Mouse (Mus musculus): Measurements from ENCODE around the gene Col4a1. TPM values are rescaled to one million over a fixed set of nuclear protein-coding genes. Genes with fewer than 3 reads are reported as not detected.

The Col4a1 gene
- polyA plus RNA-seq, 1 experiment = 111 TPM

DNA sequence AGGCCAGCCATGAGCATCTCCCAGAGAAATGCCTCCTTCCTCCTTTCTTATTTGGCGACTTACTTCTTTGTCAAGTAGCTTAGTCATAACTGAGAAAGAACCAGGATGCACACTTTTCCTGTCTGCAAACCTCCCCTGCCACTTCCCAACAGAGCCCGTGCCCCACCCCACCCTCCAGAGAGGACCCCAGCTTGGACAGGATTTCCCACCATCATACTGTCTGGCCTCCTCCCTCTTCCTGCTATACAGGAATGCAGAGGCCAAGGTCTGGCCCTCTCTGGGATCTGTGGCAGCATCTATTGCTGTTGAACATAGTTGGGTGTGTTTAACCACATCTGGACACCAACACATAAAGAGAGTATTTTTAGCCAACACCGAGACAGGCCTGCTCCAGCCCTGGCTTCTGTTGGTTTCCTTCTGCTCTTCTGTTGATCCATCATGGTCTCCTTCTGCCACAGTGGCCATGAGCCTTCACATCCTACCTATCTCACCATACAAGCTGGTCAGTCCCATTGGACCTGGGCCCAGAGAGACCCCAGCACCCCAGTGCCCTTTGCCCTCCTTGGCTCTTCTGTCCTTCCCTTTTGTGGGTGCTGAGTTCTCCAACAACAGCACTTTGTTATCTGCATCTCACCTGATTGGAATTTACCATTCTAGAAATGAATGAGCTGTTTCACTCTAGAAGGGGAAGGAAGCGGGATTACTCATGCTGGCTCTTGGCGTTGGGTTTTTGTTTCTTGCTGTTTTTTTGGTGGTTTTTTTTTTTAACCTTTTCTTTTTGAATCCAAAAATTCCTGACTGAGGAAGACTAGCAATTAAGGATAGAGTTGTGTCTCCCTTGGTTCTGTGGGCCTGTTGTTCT, 10.3 kb upstream of the Col4a1 start:
- WGBS = 26% methylated on average over 5 of the region's 5 CpGs
- no peak overlapping the region for H3K27ac ChIP-seq (ENCODE audit: insufficient read depth, low read length)
- DNase-seq (ENCODE audit: low read depth in 1 of 2, low spot score in 2 of 2) = no peak

DNA sequence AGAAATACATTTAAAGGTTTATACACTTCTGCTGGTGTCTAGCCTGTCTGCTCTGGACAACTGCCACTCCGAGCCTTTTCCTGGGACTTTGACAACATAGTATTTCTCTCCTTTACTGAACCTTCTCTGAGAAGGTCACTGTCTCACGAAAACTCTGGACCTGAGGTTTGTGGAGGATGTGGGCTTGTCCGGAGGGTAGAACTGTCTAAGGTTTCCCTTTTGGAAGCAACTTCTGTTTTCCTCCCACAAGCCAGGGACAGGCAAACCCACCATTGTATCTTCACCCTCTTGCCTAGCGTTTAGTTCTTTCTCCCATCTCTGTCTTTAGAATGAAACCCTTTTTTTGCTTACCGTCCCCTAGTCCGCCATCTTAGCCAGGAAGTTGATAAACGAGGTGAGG, 9.2 kb upstream of the Col4a1 start:
- 63% methylated on average over 7 of the region's 7 CpGs for WGBS
- Histone ChIP-seq H3K36me3 (ENCODE audit: control insufficient read depth, insufficient read depth, low read length) (no peaks in the 10 kb centered on the region), H3K27ac (ENCODE audit: insufficient read depth, low read length) (no peak overlapping the region), H3K27me3 (ENCODE audit: control insufficient read depth, insufficient read depth, low read length) (no peaks in the 10 kb centered on the region), H3K4me1 (ENCODE audit: control insufficient read depth, insufficient read depth, insufficient read length) (no peaks in the 10 kb centered on the region), H3K4me3 (ENCODE audit: extremely low read depth, insufficient read depth, insufficient read length) (no peak overlapping the region)
- DNase-seq (ENCODE audit: low read depth in 1 of 2, low spot score in 2 of 2) = no peak
- TF ChIP-seq CTCF (IDR thresholded peaks at IDR 0.05; ENCODE audit: extremely low read depth, insufficient read depth, insufficient read length, insufficient replicate concordance) = no peak
- no peak for TF ChIP-seq POLR2A (IDR thresholded peaks at IDR 0.05; ENCODE audit: low read depth, low read length)

More for the DNA sequence above, 10.3 kb upstream of the Col4a1 start:
- TF ChIP-seq POLR2A (IDR thresholded peaks at IDR 0.05; ENCODE audit: low read depth, low read length) (no peak), CTCF (IDR thresholded peaks at IDR 0.05; ENCODE audit: extremely low read depth, insufficient read depth, insufficient read length, insufficient replicate concordance) (no peak)
- H3K4me3 ChIP-seq (ENCODE audit: extremely low read depth, insufficient read depth, insufficient read length) = no peak overlapping the region
- H3K4me1 ChIP-seq (ENCODE audit: control insufficient read depth, insufficient read depth, insufficient read length) = no peaks in the 10 kb centered on the region
- no peaks in the 10 kb centered on the region for H3K27me3 ChIP-seq (ENCODE audit: control insufficient read depth, insufficient read depth, low read length)
- H3K36me3 ChIP-seq (ENCODE audit: control insufficient read depth, insufficient read depth, low read length) = no peaks in the 10 kb centered on the region

DNA sequence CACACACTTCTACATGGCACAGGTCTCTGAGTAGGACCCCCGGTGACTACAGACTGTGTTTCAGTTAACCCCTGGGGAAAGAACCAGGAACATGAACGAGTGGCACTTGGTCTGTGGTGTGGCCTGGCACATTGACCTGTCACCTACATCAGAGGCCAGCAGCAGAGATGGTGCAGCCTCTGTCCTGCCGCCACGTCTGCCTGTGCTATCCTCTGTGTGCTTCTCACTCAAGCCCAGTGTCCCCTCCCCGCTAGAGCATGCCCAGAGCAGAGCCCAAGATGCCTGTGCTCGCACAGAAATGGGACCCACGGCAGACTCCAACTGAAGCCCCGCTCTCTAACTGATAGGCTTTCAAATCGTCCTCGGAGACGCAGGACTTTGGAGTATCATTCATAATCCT, 6.8 kb upstream of the Col4a1 start:
- WGBS = 88% methylated on average over 11 of the region's 11 CpGs
- no peaks in the 10 kb centered on the region for H3K36me3 ChIP-seq (ENCODE audit: control insufficient read depth, insufficient read depth, low read length)
- no peak overlapping the region; the same call in 1 of the 2 replicates for H3K27ac ChIP-seq (ENCODE audit: insufficient read depth, low read length)
- TF ChIP-seq CTCF (IDR thresholded peaks at IDR 0.05; ENCODE audit: extremely low read depth, insufficient read depth, insufficient read length, insufficient replicate concordance) (no peak), POLR2A (IDR thresholded peaks at IDR 0.05; ENCODE audit: low read depth, low read length) (no peak)
- H3K4me3 ChIP-seq (ENCODE audit: extremely low read depth, insufficient read depth, insufficient read length) = no peak overlapping the region
- H3K4me1 ChIP-seq (ENCODE audit: control insufficient read depth, insufficient read depth, insufficient read length) = no peaks in the 10 kb centered on the region
- no peak for DNase-seq (ENCODE audit: low read depth in 1 of 2, low spot score in 2 of 2)
- no peaks in the 10 kb centered on the region for H3K27me3 ChIP-seq (ENCODE audit: control insufficient read depth, insufficient read depth, low read length)

DNA sequence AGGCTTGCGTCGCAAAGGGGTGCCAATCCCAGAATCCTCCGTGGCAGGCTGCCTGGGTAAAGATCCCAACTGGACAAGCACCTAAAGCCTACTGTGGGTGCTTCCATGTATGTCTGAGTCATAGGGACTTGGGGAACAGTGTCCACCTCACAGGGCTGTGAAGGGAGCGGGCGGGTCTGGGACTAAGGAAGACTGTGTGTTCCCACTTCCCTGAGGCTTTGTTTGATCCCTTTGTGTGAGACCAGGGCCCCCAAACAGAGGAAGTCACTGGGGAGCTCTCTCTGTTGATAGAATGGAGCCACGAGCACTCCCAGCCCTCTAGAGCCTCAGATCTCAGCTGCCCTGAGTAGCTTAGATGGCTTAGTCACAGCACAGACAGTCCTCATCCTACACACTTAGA, 3.5 kb upstream of the Col4a1 start:
- no peaks in the 10 kb centered on the region for H3K4me1 ChIP-seq (ENCODE audit: control insufficient read depth, insufficient read depth, insufficient read length)
- 70% methylated on average over 6 of the region's 6 CpGs for WGBS
- DNase-seq (ENCODE audit: low read depth in 1 of 2, low spot score in 2 of 2) = no peak
- no peak overlapping the region for H3K27ac ChIP-seq (ENCODE audit: insufficient read depth, low read length)
- H3K27me3 ChIP-seq (ENCODE audit: control insufficient read depth, insufficient read depth, low read length) = peaks cover 3% of the 10 kb centered on the region
- H3K4me3 ChIP-seq (ENCODE audit: extremely low read depth, insufficient read depth, insufficient read length) = no peak overlapping the region
- no peaks in the 10 kb centered on the region for H3K36me3 ChIP-seq (ENCODE audit: control insufficient read depth, insufficient read depth, low read length)
- no peak for TF ChIP-seq POLR2A (IDR thresholded peaks at IDR 0.05; ENCODE audit: low read depth, low read length)
- TF ChIP-seq CTCF (IDR thresholded peaks at IDR 0.05; ENCODE audit: extremely low read depth, insufficient read depth, insufficient read length, insufficient replicate concordance) = no peak

DNA sequence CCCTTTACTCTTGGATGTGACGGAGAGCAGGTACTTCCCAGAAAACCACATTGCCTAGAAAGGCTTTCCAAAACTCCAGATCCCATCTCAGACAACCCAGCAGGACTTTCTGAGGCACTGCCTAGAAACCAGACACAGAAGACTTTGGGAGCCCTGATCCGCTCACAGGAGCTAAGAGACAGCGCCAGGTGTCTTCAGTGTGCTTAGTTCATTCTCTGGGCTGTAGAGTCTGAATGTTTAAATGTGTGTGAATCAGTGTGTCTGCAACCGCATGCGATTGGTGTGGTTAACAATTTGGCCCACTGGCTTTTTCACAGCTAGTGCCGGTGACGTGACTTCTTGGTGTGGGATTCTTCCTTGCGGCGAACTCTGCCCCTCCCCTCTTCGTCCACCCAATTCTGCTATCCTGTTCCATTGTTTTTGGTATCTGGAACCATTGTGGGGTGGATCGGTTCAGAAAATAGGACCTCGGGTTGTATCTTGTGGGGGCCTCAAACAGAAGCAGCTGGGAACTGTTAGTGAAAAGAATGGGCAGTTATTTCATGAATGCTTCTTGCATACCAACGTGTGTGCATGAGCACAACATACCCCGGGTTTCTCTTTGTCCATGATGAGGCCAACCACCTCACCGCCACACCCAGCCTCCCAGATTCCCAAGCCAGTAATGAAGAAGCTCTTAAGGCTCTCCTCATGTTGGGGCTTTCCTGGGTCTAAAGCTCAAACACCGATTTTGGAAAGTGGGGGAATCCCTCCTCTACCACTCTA, 2.7 kb upstream of the Col4a1 start:
- Histone ChIP-seq H3K27me3 (ENCODE audit: control insufficient read depth, insufficient read depth, low read length) (peaks cover 3% of the 10 kb centered on the region), H3K4me3 (ENCODE audit: extremely low read depth, insufficient read depth, insufficient read length) (no peak overlapping the region), H3K4me1 (ENCODE audit: control insufficient read depth, insufficient read depth, insufficient read length) (no peaks in the 10 kb centered on the region), H3K27ac (ENCODE audit: insufficient read depth, low read length) (no peak overlapping the region), H3K36me3 (ENCODE audit: control insufficient read depth, insufficient read depth, low read length) (no peaks in the 10 kb centered on the region)
- 87% methylated on average over 16 of the region's 16 CpGs for WGBS
- DNase-seq (ENCODE audit: low read depth in 1 of 2, low spot score in 2 of 2) = no peak
- no peak for TF ChIP-seq CTCF (IDR thresholded peaks at IDR 0.05; ENCODE audit: extremely low read depth, insufficient read depth, insufficient read length, insufficient replicate concordance)
- TF ChIP-seq POLR2A (IDR thresholded peaks at IDR 0.05; ENCODE audit: low read depth, low read length) = no peak

DNA sequence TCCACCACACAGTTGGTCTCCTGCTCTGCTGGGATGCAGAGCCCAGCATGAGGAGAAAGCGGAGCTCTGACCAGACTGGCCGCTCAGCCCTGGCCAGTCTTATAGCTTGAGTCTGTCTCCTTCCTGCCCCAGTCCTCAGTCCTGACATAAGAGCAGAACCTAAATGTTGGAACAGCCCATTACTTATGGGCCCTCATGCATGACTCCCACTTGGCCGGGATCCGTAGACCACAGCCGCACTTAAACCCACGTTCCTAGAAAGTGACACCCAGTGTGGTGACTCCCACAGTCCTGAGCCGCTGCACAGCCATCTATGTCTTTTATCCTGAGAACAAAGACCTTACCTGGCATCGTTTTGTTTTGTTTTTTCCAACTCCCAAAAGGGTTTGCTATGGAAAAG, 2.0 kb upstream of the Col4a1 start:
- no peak for TF ChIP-seq CTCF (IDR thresholded peaks at IDR 0.05; ENCODE audit: extremely low read depth, insufficient read depth, insufficient read length, insufficient replicate concordance)
- TF ChIP-seq POLR2A (IDR thresholded peaks at IDR 0.05; ENCODE audit: low read depth, low read length) = no peak
- DNase-seq (ENCODE audit: low read depth in 1 of 2, low spot score in 2 of 2) = no peak
- no peaks in the 10 kb centered on the region for H3K36me3 ChIP-seq (ENCODE audit: control insufficient read depth, insufficient read depth, low read length)
- H3K4me1 ChIP-seq (ENCODE audit: control insufficient read depth, insufficient read depth, insufficient read length) = no peaks in the 10 kb centered on the region
- no peak overlapping the region for H3K4me3 ChIP-seq (ENCODE audit: extremely low read depth, insufficient read depth, insufficient read length)
- WGBS = 84% methylated on average over 8 of the region's 8 CpGs
- H3K27me3 ChIP-seq (ENCODE audit: control insufficient read depth, insufficient read depth, low read length) = peaks cover 3% of the 10 kb centered on the region
- H3K27ac ChIP-seq (ENCODE audit: insufficient read depth, low read length) = no peak overlapping the region
